Mouse (Mus musculus): ENCODE data around the gene Larp4b. TPM values are rescaled to one million over a fixed set of nuclear protein-coding genes. Genes with fewer than 3 reads are reported as not detected.

Gene Larp4b
- total and polyA plus RNA-seq, 2 experiments from 2014 or later: 31.7 to 82.6 TPM

GRCm38 (mm10) chr13:9099289-9099688 is 5.6 kb downstream of the Larp4b start:
- H3K9ac ChIP-seq: no peak overlapping the region
- H3K4me1 ChIP-seq (ENCODE audit: insufficient read depth): peaks cover 5% of the 10 kb centered on the region; the same call in 1 of the 2 replicates
- no peak for TF ChIP-seq CTCF (IDR thresholded peaks at IDR 0.05; ENCODE audit: low read depth)
- DNase-seq (no peak), ATAC-seq (no peak)
- WGBS: 68% methylated on average over 5 of the region's 5 CpGs
- H3K9me3 ChIP-seq (ENCODE audit: low read length): no peaks in the 10 kb centered on the region
- no peak overlapping the region for H3K27ac ChIP-seq (ENCODE audit: low read depth, low read length)
- no peaks in the 10 kb centered on the region for H3K36me3 ChIP-seq (ENCODE audit: insufficient read depth)
- no peak overlapping the region for H3K4me3 ChIP-seq (ENCODE audit: low read depth, low read length)
- H3K27me3 ChIP-seq (ENCODE audit: insufficient read depth, low read length): no peaks in the 10 kb centered on the region
- H3K4me2 ChIP-seq (ENCODE audit: low read depth): no peak overlapping the region

- Histone ChIP-seq H3K27me3 (ENCODE audit: insufficient read depth, low read length) (no peaks in the 10 kb centered on the region), H3K4me3 (ENCODE audit: low read depth, low read length) (no peak overlapping the region), H3K36me3 (ENCODE audit: insufficient read depth) (no peaks in the 10 kb centered on the region; the same call in 1 of the 2 replicates), H3K9me3 (ENCODE audit: low read length) (no peaks in the 10 kb centered on the region), H3K4me1 (ENCODE audit: insufficient read depth) (no peaks in the 10 kb centered on the region; the same call in 1 of the 2 replicates), H3K4me2 (ENCODE audit: low read depth) (no peak overlapping the region), H3K27ac (ENCODE audit: low read depth, low read length) (no peak overlapping the region), H3K9ac (no peak overlapping the region)
- 90% methylated on average over 2 of the region's 2 CpGs for WGBS
- ATAC-seq: no peak
- DNase-seq: no peak
- TF ChIP-seq CTCF (IDR thresholded peaks at IDR 0.05; ENCODE audit: low read depth): no peak
These were observed 6.8 kb downstream of the Larp4b start for GRCm38 (mm10) chr13:9100517-9100916.

DNA sequence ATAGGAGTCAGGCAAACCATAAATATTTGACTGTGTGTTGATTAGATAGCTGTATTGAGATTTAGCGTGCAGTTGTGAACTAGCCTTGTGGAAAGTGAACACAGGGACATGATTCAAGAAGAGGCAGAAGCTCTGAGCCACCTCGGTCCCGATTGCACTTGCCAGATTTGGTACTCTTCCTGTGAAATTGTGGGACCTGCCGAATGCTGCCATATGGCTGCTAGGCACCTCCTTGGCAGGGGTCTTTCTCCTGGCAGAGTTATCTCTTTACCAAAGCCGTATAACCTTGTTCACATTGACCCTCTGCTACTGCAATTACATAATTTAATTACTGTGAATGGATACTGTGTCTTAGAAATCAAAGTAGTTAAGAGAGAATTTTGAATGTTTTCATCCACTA is 12.6 kb downstream of the Larp4b start:
- no peak for TF ChIP-seq CTCF (IDR thresholded peaks at IDR 0.05; ENCODE audit: low read depth)
- no peak for ATAC-seq
- Histone ChIP-seq H3K27ac (ENCODE audit: low read depth, low read length) (no peak overlapping the region), H3K4me2 (ENCODE audit: low read depth) (no peak overlapping the region), H3K9ac (no peak overlapping the region), H3K4me1 (ENCODE audit: insufficient read depth) (no peaks in the 10 kb centered on the region), H3K36me3 (ENCODE audit: insufficient read depth) (no peaks in the 10 kb centered on the region; the same call in 1 of the 2 replicates), H3K9me3 (ENCODE audit: low read length) (no peaks in the 10 kb centered on the region), H3K27me3 (ENCODE audit: insufficient read depth, low read length) (no peaks in the 10 kb centered on the region), H3K4me3 (ENCODE audit: low read depth, low read length) (no peak overlapping the region)
- DNase-seq: no peak
- WGBS: 71% methylated on average over 5 of the region's 5 CpGs

DNA sequence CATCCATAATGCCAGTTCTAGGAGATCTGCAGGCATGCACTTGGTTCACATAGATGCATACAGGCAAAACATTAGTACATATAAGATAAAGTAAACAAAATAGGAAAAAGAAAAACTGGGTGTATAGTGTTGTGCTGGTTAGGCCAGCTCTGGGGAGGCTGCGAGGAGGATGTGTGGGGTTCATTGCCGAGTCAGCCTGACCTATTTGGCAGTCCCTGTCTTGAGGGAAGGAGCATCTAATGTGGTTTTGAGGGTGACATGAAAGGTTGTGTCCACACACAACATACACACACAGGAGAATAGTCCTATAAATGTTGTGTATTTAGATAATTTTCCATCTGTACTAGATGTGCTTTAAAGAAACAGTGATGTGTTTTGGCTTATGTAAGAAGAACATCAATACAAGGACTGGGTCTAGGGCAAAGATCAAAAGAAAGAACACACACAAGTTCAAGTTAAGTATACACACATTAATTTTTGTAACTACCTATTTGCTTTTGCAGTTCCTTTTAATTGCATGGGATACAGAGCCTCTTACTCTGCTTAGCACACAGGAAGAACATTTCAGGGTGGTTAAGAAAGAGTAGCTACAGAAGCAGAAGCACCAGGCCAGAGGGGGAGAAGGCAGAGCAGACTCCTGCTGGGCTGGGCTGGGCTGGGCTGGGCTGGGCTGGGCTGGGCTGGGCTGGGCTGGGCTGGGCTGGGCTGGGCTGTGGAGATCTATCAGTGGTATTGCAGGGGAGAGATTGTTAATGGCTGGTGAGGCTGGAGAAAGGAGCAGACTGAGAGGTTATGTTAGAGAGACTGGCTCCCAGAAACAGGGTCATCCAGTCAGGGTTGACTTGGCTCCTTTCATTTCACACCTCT is 13.5 kb downstream of the Larp4b start:
- Histone ChIP-seq H3K9me3 (ENCODE audit: low read length) (no peaks in the 10 kb centered on the region), H3K4me3 (ENCODE audit: low read depth, low read length) (no peak overlapping the region), H3K4me1 (ENCODE audit: insufficient read depth) (no peaks in the 10 kb centered on the region), H3K27ac (ENCODE audit: low read depth, low read length) (no peak overlapping the region), H3K27me3 (ENCODE audit: insufficient read depth, low read length) (no peaks in the 10 kb centered on the region), H3K36me3 (ENCODE audit: insufficient read depth) (no peaks in the 10 kb centered on the region; the same call in 1 of the 2 replicates), H3K9ac (no peak overlapping the region), H3K4me2 (ENCODE audit: low read depth) (no peak overlapping the region)
- no peak for TF ChIP-seq CTCF (IDR thresholded peaks at IDR 0.05; ENCODE audit: low read depth)
- WGBS: 80% methylated on average over 2 of the region's 2 CpGs
- no peak for ATAC-seq
- DNase-seq: no peak

- ATAC-seq: no peak
- Histone ChIP-seq H3K4me3 (ENCODE audit: low read depth, low read length) (no peak overlapping the region), H3K27me3 (ENCODE audit: insufficient read depth, low read length) (no peaks in the 10 kb centered on the region), H3K4me1 (ENCODE audit: insufficient read depth) (no peaks in the 10 kb centered on the region), H3K9me3 (ENCODE audit: low read length) (no peaks in the 10 kb centered on the region), H3K4me2 (ENCODE audit: low read depth) (no peak overlapping the region), H3K9ac (no peak overlapping the region), H3K27ac (ENCODE audit: low read depth, low read length) (no peak overlapping the region), H3K36me3 (ENCODE audit: insufficient read depth) (no peaks in the 10 kb centered on the region)
- DNase-seq: no peak
- 96% methylated on average over 3 of the region's 3 CpGs for WGBS
- TF ChIP-seq CTCF (IDR thresholded peaks at IDR 0.05; ENCODE audit: low read depth): no peak
These were observed 20.1 kb downstream of the Larp4b start for GRCm38 (mm10) chr13:9113735-9114134.

DNA sequence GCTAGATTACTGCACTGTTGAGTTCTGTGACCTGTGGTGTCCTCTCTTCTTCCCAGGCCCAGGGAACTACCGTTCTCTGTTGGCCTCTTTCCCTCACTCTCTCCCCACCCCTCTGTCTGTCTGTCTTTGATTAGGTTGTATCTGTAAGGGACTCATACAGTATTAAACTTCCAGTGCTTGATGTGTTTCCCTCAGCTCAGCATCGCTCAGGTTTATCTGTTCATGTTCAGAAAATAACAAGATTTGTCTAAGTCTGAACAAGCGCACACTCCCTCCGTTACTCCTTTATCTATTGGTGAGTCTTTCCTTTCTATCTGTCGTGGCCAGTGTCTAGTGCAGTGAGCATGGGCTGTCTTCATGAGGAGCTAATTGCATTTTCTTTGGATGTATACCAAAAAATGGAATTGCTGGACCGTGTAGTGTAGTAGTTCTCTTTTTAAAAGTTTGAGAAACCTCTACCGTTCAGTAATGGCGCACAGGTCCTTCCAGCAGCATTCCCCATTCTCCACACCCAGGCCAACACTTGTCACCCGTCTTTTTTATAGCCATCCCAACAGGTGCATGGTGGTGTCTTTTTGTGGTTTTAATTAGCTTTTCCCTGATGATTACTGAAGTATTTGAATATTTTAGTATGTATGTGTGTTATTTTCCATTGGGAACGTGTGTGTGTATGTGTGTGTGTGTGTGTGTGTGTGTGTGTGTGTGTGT is 27.3 kb downstream of the Larp4b start:
- ATAC-seq: no peak
- TF ChIP-seq CTCF (IDR thresholded peaks at IDR 0.05; ENCODE audit: low read depth): no peak
- Histone ChIP-seq H3K27me3 (ENCODE audit: insufficient read depth, low read length) (no peaks in the 10 kb centered on the region), H3K36me3 (ENCODE audit: insufficient read depth) (peaks cover 15% of the 10 kb centered on the region), H3K4me1 (ENCODE audit: insufficient read depth) (no peaks in the 10 kb centered on the region), H3K27ac (ENCODE audit: low read depth, low read length) (no peak overlapping the region), H3K9ac (no peak overlapping the region), H3K9me3 (ENCODE audit: low read length) (no peaks in the 10 kb centered on the region), H3K4me2 (ENCODE audit: low read depth) (no peak overlapping the region), H3K4me3 (ENCODE audit: low read depth, low read length) (no peak overlapping the region)
- 86% methylated on average over 10 of the region's 10 CpGs for WGBS
- no peak for DNase-seq

- Histone ChIP-seq H3K36me3 (ENCODE audit: insufficient read depth) (peaks cover 15% of the 10 kb centered on the region), H3K4me2 (ENCODE audit: low read depth) (no peak overlapping the region), H3K4me3 (ENCODE audit: low read depth, low read length) (no peak overlapping the region), H3K9me3 (ENCODE audit: low read length) (no peaks in the 10 kb centered on the region), H3K27me3 (ENCODE audit: insufficient read depth, low read length) (no peaks in the 10 kb centered on the region), H3K4me1 (ENCODE audit: insufficient read depth) (no peaks in the 10 kb centered on the region), H3K27ac (ENCODE audit: low read depth, low read length) (no peak overlapping the region), H3K9ac (no peak overlapping the region)
- TF ChIP-seq CTCF (IDR thresholded peaks at IDR 0.05; ENCODE audit: low read depth): no peak
- DNase-seq (no peak), ATAC-seq (no peak)
- 93% methylated on average over 4 of the region's 4 CpGs for WGBS
These were observed 28.4 kb downstream of the Larp4b start for GRCm38 (mm10) chr13:9122045-9122444.

Measured in forebrain, postnatal 0 days (tissue).